25 mouse cellular contexts compared by ENCODE assay signal in genomic region chr14:62071140-62071539, GRCm38 (mm10).
"Had no signal": no experiment of that assay in that cellular context is flagged by ENCODE, and none has a peak within 500 bp of the region (broad histone marks: within the 10 kb centered on the region; RNA-seq: fewer than 3 reads in every experiment).

No protein-coding gene starts in this region.

- H3K4me2 ChIP-seq: heart, embryonic 12.5 days; hindbrain, embryonic 12.5 days; hindbrain, embryonic 14.5 days; intestine, embryonic 15.5 days; limb, embryonic 13.5 days; limb, embryonic 15.5 days; liver, embryonic 12.5 days had no signal

- H3K9me3 ChIP-seq: heart, embryonic 10.5 days; heart, embryonic 12.5 days; hindbrain, embryonic 10.5 days; hindbrain, embryonic 12.5 days; intestine, embryonic 15.5 days; limb, embryonic 13.5 days; limb, embryonic 15.5 days; liver, embryonic 12.5 days had no signal

- H3K27ac ChIP-seq: heart, embryonic 10.5 days; hindbrain, embryonic 10.5 days; hindbrain, embryonic 12.5 days; hindbrain, embryonic 14.5 days; intestine, embryonic 15.5 days; layer of hippocampus, adult 2 months; left cerebral cortex, adult 2 months; limb, embryonic 13.5 days; limb, embryonic 15.5 days; liver, embryonic 12.5 days; liver, embryonic 14.5 days had no signal

- H3K36me3 ChIP-seq: heart, embryonic 10.5 days; heart, embryonic 12.5 days; hindbrain, embryonic 10.5 days; hindbrain, embryonic 12.5 days; intestine, embryonic 15.5 days; limb, embryonic 13.5 days; limb, embryonic 15.5 days; liver, embryonic 12.5 days had no signal

- DNase-seq: gastrocnemius, postnatal 14 days; gastrocnemius, postnatal 36 days; heart, adult 11 months; heart, postnatal 10 days; heart, postnatal 4 days; kidney, adult 18-20 months; kidney, adult 8-10 months; kidney, postnatal 10 days; kidney, postnatal 25 days; kidney, postnatal 4 days had no signal

- H3K27me3 ChIP-seq: heart, embryonic 12.5 days; hindbrain, embryonic 12.5 days; intestine, embryonic 15.5 days; limb, embryonic 13.5 days; limb, embryonic 15.5 days; liver, embryonic 12.5 days had no signal

- ATAC-seq: hindbrain, embryonic 16.5 days; inflammation-experienced regulatory T-cells, adult 6 months; intestine, embryonic 15.5 days; intestine, postnatal 0 days; liver, embryonic 12.5 days had no signal

- H3K4me3 ChIP-seq: heart, embryonic 10.5 days; heart, embryonic 12.5 days; hindbrain, embryonic 10.5 days; hindbrain, embryonic 12.5 days; intestine, embryonic 15.5 days; layer of hippocampus, adult 2 months; left cerebral cortex, adult 2 months; limb, embryonic 13.5 days; limb, embryonic 15.5 days; liver, embryonic 12.5 days had no signal

- H3K9ac ChIP-seq: heart, embryonic 12.5 days; hindbrain, embryonic 12.5 days; hindbrain, embryonic 14.5 days; intestine, embryonic 15.5 days; limb, embryonic 13.5 days; limb, embryonic 15.5 days; liver, embryonic 12.5 days; liver, embryonic 14.5 days had no signal

- H3K4me1 ChIP-seq: heart, embryonic 10.5 days; heart, embryonic 12.5 days; hindbrain, embryonic 10.5 days; hindbrain, embryonic 12.5 days; intestine, embryonic 15.5 days; limb, embryonic 15.5 days; liver, embryonic 12.5 days had no signal
